Mouse (Mus musculus): Measurements from ENCODE around the gene Rnaseh2c.

DNA sequence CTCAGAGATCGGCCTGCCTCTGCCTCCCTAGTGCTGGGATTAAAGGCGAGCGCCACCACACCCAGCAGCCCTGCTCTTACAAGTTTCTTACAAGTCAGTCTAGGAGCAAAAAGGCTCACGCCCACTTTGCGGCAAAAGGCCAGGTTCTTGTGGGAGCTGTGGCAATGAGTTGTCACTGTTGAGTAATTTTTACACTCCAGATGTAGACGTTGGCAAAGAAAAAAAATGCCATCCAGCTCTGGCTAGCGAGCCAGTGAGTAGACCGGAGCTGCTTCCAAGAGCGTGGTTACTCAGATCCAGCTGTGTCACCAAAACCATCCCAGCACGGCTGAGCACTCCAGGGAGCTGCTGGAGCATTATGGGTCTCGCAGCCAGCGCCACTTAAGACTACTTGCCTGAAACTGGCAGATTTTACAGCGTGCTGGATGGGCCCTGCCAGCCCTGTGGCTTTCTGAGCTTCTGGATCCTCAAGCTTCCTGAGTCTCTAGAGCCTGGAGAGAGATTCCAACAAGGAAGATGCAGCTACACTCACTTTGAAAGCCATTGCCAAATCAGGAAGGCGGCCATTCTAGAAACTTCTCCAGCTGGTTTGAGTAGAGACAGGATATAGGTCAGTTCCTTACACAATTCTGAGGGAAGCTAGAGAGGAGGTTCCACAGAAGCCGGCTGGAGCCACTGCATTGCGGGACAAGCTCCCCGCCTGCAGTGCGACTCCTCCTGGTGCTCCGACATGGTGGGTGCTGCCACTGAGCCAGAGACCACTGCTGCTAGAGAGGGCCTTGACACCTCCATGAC, 29.1 kb upstream of the Rnaseh2c start:
- no peak for TF ChIP-seq CTCF (IDR thresholded peaks at IDR 0.05)
- no peak for TF ChIP-seq EP300 (IDR thresholded peaks at IDR 0.05)
